Mouse (Mus musculus) urinary bladder, postnatal 36 days (tissue): ENCODE data around the gene Gbf1.
A peak's percentile ranks its signal among the peaks of the same experiment; 100 is the strongest.

Experiments used
- DNase-seq, 2 experiments: peaks; one replicate each; pipeline ENCODE4 v3.0.0; 2022; ENCODE audit warnings: low spot score in 2 of 2, mixed read lengths in 1 of 2

Gene Gbf1

DNA sequence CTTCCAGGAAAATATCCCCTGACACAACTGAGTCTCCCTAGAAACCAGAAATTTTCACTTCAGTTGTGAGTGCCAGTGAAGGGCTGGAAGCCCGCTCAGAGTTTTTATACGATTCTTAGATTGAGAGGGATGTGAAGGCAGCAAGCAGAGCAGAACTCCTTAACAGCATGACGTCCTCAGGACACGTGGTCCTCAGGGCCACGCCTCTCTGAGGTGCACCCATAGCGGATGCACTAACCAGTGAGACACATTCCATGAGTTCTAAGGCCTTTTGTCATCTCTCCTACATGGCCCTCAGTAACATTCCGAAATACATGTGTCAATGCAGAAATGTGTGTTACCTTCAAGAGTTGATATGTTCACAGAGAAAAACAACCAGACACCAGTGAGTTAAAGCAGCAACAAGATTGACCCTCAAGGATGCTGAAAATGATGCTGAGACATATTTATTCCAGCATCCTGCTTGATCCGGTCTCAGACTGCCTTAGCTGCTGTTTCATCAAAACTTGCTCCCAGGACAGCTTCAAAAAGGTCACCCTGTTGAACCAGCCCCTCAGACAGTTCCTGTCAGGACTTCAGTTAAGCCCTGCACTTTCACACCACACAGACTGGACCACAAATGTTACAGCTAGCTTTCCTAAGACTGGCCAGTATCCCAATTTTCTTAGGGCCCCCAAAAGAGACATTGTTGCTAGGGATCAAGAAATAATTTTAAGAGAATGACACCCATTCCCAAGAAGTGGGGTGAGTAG, 148.2 kb downstream of the Gbf1 start:
- no peak for DNase-seq

DNA sequence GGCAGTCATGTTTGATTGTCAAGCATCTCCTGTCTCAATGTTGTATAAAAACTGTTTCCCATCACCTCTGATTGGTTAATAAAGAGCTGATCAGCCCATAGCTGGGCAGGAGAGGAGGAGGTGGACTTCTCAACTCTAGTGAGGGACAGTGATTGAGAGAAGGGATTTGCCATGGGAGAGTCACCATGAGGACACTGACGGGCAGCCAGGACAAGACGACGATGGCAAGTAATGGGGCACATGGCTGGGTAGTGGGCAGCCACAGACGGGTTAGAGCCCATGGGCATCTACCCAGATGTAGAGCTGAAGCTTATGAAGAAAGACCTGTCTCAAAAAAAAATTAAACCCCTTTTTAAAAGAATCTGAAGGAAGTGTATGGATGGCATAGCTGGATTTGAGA, 150.2 kb downstream of the Gbf1 start:
- no peak for DNase-seq

DNA sequence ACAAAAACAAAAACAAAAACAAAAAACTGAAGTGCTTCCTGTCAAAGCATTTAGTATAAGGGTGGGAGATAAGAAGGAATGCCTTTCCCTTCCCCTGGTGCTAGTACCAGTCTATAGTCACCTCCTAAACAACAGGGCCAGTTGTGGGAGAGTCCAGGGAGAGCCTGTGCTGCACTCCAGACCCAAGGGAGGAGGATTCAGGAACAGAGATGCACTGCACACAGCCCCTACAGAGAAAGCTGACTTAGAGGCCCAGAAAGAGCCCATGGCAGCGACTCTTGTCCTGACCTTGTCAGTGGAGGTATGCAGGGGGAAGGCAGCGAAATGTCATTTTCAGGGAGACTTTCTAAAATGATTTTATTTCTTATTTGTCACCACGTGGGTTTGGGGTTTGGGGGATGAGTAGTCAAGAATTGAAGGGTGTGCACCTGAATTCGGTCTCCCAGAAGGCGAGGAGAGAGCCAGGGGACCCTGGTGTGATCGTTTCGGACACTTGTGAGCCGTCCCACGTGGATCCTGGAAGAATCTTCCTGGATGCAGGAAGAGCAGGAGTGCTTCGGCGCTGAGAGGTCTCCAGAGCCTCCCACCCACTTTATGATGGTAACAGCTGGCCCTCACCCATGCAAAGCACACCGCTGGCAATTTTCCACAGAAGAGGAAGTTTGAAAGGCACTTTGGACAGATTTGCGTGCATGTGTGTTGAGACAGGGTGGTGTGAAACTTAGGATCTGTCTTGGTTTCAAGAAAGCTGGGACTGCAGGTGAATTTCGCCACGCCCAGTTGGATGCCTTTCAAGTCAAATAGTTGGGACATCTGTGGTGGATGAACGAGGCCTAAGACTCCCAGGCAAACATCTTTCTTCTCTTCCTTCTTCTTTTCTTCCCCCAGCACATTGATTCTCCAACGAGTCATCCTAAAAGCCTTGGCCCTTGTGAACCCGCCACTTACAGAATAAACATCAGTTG, 151.2 kb downstream of the Gbf1 start:
- no peak for DNase-seq

DNA sequence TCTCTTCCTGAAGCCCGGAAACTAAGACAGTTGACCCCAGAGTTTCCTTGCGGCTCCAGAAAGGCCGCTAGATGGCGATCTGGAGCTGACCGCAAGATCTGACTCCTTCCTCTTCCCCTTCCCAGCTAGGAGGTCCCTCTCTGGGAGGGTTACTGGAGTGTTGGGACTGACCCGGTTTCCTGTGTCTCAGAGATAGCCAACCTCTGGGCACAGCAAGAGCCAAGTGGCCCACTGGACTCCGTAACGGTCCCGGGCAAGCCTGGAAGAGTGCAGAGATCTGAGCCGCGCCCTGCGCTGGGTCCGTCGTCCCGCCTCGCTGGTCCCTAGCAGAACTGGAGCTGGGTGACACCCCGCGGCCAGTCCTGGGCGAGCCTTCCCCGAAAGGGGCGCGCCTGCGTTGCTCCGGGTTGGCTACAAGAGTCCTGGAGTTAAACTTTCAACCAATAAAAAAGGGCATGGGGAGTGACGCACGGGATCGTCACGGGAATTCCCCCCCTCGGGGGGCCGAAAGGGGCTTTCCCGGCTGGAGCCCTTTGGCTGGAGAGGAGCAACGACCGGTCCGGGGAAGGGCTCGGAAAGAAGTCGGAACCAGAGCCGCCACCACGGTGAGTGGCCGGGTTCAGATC, 152.0 kb downstream of the Gbf1 start, which contains the start of gene Nfkb2:
Gene Nfkb2, plus strand, starts transcription at position 105 of the 626 bp plus-strand sequence.
- peak; percentile 92 to 96 for DNase-seq

DNA sequence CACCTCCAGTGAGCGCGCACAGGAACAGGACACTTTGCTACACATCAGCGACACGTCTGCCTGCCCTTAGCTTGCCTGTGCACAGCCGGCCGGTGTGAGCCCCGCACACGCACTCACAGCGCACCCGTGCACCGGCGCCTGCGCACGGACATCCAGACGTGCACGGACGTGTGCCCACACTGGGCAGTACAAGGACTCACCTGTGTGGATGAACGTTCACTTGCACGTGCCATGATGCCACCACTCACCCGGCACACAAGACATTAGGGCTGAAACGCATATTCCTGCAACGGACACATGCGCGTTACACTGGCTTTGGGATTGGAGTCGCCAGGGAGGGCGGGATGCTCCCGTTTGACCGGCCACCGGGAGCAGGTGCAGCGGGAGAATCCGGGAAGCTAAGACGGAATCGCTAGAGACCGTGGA, 152.6 kb downstream of the Gbf1 start:
- no peak for DNase-seq

DNA sequence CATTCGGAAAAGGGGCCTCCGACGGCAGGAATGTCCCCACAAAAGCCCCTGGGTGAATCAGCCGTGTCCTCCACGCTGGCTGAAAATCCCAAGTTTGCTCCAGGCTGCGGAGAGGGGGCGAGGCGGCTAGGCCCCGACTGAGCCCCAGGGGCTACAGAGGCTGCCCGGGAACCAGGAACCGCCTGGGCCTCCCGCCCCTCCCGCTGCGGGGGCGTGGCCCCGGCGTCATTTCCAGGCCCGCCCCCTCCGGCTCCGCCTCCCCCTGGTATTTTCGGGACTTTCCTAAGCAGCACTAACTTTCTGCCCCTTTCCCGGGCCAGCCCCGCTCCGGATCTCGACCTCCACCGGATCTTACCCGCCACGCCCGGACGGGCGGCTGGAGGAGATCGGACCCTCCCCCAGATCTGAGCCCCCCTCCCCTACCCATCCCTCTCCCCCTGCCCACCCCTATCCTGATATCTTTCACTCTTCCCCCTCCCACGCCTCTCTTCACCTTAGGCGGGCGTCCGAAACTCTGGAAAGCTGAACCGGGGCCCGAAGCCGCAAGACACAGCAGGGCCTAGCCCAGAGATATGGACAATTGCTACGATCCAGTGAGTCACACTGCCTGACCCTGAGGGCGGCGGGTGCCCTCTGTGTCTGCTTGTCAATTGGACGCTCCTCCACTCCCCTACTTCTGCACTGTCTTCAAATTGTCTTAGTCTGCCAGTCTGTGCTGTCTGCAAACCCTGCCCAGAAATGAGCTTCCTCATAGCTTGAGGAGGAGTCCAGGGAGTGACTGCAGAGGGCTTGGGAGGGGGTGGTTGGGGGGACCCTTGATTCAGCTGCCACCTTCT, 153.3 kb downstream of the Gbf1 start:
- peak; percentile 86 to 88 for DNase-seq

GRCm38 (mm10) chr19:46306268-46306610, 153.9 kb downstream of the Gbf1 start:
- no peak for DNase-seq

DNA sequence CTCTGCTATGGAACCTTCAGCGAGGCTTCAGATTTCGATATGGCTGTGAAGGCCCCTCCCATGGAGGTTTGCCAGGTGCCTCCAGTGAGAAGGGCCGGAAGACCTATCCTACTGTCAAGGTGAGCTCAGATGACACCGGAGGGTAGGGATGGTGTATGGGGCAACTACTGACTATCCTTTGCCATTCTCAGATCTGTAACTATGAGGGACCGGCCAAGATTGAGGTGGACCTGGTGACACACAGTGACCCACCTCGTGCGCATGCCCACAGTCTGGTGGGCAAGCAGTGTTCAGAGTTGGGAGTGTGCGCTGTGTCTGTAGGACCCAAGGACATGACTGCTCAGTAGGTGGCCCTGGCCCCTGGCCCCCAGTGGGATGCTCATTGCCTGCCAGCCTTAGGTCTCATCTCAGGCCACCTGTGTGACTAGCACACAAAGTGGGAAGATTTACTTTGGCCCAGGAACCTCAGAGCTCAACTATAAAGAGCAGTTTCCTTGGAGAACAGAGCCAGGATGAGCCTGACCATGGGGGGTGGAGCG, 154.5 kb downstream of the Gbf1 start:
- no peak for DNase-seq

GRCm38 (mm10) chr19:46307781-46308180, 155.5 kb downstream of the Gbf1 start:
- DNase-seq, result no peak

GRCm38 (mm10) chr19:46308303-46308702, 156.0 kb downstream of the Gbf1 start:
- DNase-seq, result no peak

DNA sequence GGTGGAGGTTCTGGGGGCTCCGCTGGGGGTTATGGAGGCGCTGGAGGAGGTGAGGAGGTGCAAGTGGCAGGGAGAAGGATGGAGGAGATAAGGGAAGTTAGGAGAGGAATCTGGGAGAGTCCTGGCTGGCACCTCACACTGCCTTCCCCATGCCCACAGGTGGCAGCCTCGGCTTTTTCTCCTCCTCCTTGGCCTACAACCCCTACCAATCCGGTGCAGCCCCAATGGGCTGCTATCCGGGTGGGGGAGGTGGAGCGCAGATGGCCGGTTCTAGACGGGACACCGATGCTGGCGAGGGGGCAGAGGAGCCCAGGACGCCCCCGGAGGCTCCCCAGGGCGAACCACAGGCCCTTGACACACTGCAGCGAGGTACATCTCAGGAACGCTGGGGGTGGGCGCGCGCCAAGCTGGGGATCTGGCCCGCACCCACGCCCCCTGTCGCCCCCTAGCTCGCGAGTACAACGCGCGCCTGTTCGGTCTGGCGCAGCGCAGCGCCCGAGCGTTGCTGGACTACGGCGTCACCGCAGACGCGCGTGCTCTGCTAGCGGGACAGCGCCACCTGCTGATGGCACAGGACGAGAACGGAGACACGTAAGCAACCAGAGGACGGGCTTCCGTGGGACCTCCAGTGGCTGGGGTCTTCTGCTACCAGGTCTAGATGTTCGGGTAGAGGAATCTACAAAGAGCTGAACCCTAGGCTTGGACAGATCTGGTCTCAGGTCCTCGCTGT, 156.6 kb downstream of the Gbf1 start:
- DNase-seq, result peak; percentile 71 to 78

DNA sequence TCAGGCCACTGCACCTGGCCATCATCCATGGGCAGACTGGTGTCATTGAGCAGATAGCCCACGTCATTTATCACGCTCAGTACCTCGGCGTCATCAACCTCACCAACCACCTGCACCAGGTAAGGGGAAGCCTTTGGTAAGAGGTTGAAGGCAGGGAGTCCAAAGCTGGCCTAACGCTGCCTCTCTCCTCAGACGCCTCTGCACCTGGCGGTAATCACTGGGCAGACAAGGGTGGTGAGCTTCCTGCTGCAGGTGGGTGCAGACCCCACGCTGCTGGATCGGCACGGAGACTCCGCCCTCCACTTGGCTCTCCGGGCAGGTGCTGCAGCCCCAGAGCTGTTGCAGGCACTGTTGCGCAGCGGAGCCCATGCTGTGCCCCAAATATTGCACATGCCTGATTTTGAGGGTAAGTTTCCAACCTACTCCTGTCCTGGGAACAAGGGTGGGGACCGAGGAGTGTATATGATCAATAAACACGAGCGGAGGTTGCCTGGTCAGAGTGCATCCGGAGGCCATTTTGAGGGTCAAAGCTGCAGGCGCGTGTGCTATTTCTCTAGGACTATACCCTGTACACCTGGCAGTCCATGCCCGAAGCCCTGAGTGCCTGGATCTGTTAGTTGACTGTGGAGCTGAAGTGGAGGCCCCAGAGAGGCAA, 157.5 kb downstream of the Gbf1 start:
- DNase-seq, result no peak

DNA sequence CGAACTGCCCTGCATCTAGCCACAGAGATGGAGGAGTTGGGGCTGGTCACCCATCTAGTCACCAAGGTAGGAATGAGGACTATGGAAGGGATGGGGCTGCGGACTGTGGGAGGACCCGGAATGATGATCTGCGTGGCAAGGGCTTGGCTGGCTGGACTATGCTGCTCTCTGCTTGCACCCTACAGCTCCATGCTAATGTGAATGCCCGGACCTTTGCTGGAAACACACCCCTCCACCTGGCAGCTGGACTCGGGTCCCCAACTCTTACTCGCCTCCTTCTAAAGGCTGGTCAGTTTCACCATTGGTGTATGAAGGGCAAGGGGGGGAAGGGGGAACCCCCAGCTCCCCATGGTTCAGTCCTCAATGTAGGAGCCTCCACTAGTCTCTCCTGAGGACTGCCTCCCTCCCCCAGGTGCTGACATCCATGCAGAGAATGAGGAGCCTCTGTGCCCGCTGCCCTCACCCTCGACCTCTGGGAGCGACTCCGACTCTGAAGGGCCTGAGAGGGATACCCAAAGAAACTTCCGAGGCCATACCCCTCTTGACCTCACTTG, 158.1 kb downstream of the Gbf1 start:
- no peak for DNase-seq

DNA sequence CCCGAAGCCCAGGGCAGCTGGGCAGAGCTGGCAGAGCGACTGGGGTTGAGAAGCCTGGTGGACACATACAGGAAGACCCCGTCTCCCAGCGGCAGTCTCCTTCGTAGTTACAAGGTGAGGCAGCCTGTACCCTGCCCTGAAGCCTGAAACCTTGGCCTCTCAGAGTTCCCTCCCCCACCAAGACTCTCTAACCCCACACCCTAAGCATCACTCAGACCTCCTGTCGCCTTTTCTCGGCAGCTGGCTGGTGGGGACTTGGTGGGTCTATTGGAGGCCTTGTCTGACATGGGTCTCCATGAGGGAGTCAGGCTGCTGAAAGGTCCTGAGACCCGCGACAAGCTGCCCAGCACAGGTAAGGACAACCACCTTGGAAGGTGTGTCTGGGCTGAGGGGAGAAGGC, 159.0 kb downstream of the Gbf1 start:
- no peak for DNase-seq

DNA sequence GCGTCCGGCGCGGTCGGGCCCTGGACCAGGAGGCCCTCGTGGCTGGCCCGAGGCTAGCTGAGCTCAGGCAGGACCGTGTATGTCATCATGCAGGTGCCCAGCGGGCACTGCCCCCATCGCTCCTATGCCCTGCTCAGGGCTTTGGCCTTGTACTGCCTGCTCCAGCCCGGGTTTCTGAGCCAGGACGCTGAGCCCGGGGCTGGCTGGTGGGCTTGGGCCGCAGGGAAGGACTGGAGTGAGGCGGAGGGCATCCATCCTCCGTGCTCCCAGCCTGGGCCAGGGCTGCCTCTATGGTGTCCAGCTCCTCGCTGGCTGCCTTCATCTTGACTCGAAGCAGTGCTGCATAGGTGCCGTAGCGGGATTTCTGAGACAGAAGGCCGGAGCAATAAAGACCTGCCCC, 160.3 kb downstream of the Gbf1 start:
- no peak for DNase-seq

- DNase-seq, result no peak
These were observed 160.8 kb downstream of the Gbf1 start for GRCm38 (mm10) chr19:46313116-46313515.

GRCm38 (mm10) chr19:46313591-46313990, 161.3 kb downstream of the Gbf1 start:
- no peak for DNase-seq

DNA sequence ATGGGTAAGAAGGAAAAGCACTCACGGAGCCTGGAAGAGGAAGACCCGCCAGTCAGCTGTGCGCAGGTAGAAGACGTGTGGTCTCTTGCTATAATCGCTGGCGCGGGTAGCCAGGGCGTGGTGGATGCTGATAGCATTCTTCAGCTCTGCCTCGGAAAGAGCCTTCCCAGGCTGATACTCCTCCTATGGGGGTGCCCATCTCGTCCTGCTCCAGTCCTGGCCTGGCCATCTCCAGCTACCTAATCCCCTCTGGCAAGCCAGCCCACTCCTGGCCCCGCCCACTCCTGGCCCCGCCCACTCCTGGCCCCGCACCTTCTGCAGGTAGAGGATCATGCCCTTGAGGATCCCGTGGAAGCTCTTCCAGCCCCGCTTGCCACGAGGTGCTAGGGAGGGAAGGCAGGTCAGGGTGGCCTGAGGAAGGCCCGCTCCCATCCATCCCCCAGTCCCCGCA, 161.9 kb downstream of the Gbf1 start:
- no peak for DNase-seq
